Mouse (Mus musculus) right cerebral cortex, postnatal 36 days (tissue): ENCODE results near the gene H3f3a.

ENCODE experiments used
- DNase-seq, 2 experiments: peaks; one replicate each; pipeline ENCODE4 v3.0.0; 2022; ENCODE audit warnings: low spot score in 2 of 2, mixed read lengths in 1 of 2

H3f3a gene

DNA sequence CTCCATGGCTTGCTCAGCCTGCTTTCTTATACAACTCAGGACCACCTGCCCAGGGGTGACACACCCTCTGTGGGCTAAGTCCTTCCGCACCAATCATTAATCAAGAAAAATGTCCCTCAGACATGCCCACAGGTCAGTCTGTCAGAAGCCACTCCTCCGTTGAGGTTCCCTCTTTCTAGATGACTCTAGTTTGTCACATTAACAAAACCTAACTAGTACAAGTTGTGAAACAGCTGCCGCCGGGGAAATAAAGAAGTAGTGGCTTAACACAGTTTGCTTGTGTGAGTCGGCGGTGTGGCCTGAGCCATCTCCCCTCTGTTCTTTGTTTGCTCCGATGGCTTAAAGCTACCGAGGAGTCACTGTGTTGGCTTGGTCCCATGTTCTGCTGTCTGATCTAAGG lies 51.1 kb downstream of the H3f3a start:
- no peak for DNase-seq

DNA sequence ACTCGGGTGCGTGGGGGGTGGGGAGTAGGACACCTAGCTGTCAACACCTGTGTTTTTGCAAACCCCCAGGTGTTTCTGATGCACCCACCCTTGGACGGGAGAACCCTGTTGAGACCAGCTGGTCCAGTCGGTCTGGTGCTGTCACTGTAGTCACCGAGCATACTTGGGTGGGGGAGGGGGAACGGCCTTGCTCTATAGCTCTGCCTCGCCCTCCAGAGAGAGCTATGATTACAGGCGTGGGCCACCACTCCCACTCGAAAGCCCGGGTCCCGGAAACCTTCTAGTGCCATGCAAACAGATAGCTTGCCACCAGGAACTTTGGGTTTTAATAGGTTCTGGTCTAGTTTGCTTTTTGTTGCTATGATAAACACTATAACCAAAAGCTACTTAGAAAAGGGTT lies 51.6 kb downstream of the H3f3a start:
- no peak for DNase-seq

- no peak for DNase-seq
Measured at GRCm38 (mm10) chr1:180757956-180758520, 55.7 kb downstream of the H3f3a start.

- DNase-seq: no peak
Measured at GRCm38 (mm10) chr1:180757252-180757955, 56.3 kb downstream of the H3f3a start.

GRCm38 (mm10) chr1:180756711-180757110 lies 57.0 kb downstream of the H3f3a start:
- DNase-seq: no peak

- no peak for DNase-seq
Measured at GRCm38 (mm10) chr1:180754376-180754775, 59.4 kb downstream of the H3f3a start.

DNA sequence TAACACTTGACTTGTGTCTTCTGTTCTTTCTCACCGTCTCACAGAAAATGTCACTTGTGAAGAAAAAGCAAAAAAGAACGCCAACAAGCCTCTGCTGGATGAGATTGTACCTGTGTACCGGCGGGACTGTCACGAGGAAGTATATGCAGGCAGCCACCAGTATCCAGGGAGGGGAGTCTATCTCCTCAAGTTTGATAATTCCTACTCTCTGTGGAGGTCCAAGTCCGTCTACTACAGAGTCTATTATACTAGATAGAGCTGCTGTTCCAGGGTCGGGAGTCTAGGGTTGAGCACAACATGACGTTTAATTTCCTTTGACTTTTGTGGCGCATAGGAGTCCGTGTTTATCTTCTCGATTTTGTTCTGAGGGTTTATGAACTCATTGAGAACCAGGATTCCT lies 61.6 kb downstream of the H3f3a start:
- DNase-seq: no peak
